Mouse (Mus musculus) stomach, embryonic 15.5 days (tissue): ENCODE results near the gene Rpa1. TPM values are rescaled to one million over a fixed set of nuclear protein-coding genes. Genes with fewer than 3 reads are reported as not detected.

Experiments
- ATAC-seq: fragments of 200-750 bp; cut with Nextera tagmentation; 2 replicates; pipeline ENCODE4 v1.8.0; 2017; ENCODE audit warnings: low read depth, moderate number of reproducible peaks, moderate TSS enrichment; ENCODE audit not compliant: insufficient read depth, low FRiP score
- H3K27ac ChIP-seq: fragments of 300-500 bp; sonication (generic); 2 replicates; pipeline ENCODE4 v1.5.1; 2015; ENCODE audit warnings: mild to moderate bottlenecking, inconsistent platforms
- H3K27me3 ChIP-seq: fragments of 300-500 bp; sonication (generic); replicated peaks from 2 replicates; pipeline ENCODE4 v1.6.1; 2015; ENCODE audit warnings: inconsistent platforms
- H3K36me3 ChIP-seq: fragments of 300-500 bp; sonication (generic); 2 replicates; pipeline ENCODE4 v1.6.1; 2015; ENCODE audit warnings: inconsistent platforms
- H3K4me1 ChIP-seq: fragments of 300-500 bp; sonication (generic); 2 replicates; pipeline ENCODE4 v1.6.1; 2015; ENCODE audit warnings: inconsistent platforms
- H3K4me2 ChIP-seq: fragments of 300-500 bp; sonication (generic); 2 replicates; pipeline ENCODE4 v1.6.1; 2015; ENCODE audit warnings: mild to moderate bottlenecking, inconsistent platforms
- H3K4me3 ChIP-seq: fragments of 300-500 bp; sonication (generic); replicated peaks from 2 replicates; pipeline ENCODE4 v1.5.1; 2015; ENCODE audit warnings: inconsistent platforms
- H3K9ac ChIP-seq: fragments of 300-500 bp; sonication (generic); 2 replicates; pipeline ENCODE4 v1.6.1; 2015; ENCODE audit warnings: inconsistent platforms
- H3K9me3 ChIP-seq: fragments of 300-500 bp; sonication (generic); 2 replicates; pipeline ENCODE4 v1.6.1; 2016; ENCODE audit warnings: inconsistent platforms
- whole genome bisulfite sequencing: fragments of 180-500 bp; shearing (Covaris S2); methylation state at CpG from one replicate; pipeline ENCODE4 v1.1.7; 2015; 5-methylcytosine and 5-hydroxymethylcytosine counted together
- polyA plus RNA-seq: library from polyadenylated mRNA; unstranded; fragments of >200 nt; fragmentation: Nextera tagmentation; extraction: Ambion mirVana; gene quantifications from 2 replicates; pipeline ENCODE4 v1.2.1, GENCODE M21; 2015

The Rpa1 gene
- polyA plus RNA-seq, 1 experiment from 2014 or later: 98.5 TPM

GRCm38 (mm10) chr11:75269213-75269612 lies 78.9 kb downstream of the Rpa1 start:
- no peak overlapping the region for H3K27ac ChIP-seq
- no peak overlapping the region for H3K4me2 ChIP-seq
- no peak for ATAC-seq
- H3K9me3 ChIP-seq: no peaks in the 10 kb centered on the region
- WGBS: 70% methylated on average over 4 of the region's 4 CpGs
- peaks cover 6% of the 10 kb centered on the region; the same call in 1 of the 2 replicates for H3K4me1 ChIP-seq
- no peak overlapping the region for H3K4me3 ChIP-seq
- H3K27me3 ChIP-seq: no peaks in the 10 kb centered on the region
- no peaks in the 10 kb centered on the region for H3K36me3 ChIP-seq
- no peak overlapping the region for H3K9ac ChIP-seq

- H3K36me3 ChIP-seq: no peaks in the 10 kb centered on the region
- 78% methylated on average over 5 of the region's 5 CpGs for WGBS
- no peak overlapping the region for H3K9ac ChIP-seq
- ATAC-seq: no peak
- no peak overlapping the region for H3K27ac ChIP-seq
- H3K4me2 ChIP-seq: no peak overlapping the region
- peaks cover 7% of the 10 kb centered on the region; the same call in 1 of the 2 replicates for H3K4me1 ChIP-seq
- no peak overlapping the region for H3K4me3 ChIP-seq
- H3K9me3 ChIP-seq: no peaks in the 10 kb centered on the region
- H3K27me3 ChIP-seq: no peaks in the 10 kb centered on the region
Observed at GRCm38 (mm10) chr11:75268492-75268891, 79.6 kb downstream of the Rpa1 start.

DNA sequence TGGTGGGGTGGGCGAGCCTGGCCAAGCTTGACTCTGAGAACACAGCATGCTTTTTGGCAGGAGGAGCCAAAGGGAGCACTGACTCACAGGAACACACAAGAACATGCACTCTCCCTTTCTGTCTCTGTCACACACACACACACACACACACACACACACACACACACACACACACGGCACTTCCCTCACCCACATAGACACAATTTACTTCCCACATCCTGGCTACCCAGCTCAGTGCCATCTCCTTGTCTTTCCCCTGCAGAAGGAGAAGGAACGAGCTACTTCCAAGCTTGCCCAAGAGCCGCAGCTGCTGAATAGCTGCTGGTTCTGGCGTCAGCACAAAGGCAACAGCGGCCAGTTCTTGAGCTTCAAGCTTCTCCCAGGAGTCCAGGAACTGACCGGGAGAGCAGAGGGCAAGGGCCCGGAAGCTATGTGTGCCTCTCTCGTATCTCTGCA lies 80.3 kb downstream of the Rpa1 start:
- H3K4me2 ChIP-seq: no peak overlapping the region
- WGBS: 58% methylated on average over 9 of the region's 9 CpGs

GRCm38 (mm10) chr11:75265545-75265944 lies 82.6 kb downstream of the Rpa1 start:
- Histone ChIP-seq H3K27me3 (no peaks in the 10 kb centered on the region), H3K36me3 (no peaks in the 10 kb centered on the region), H3K4me1 (peaks cover 22% of the 10 kb centered on the region), H3K4me3 (no peak overlapping the region), H3K4me2 (no peak overlapping the region), H3K9ac (no peak overlapping the region), H3K9me3 (no peaks in the 10 kb centered on the region), H3K27ac (no peak overlapping the region)
- WGBS: 69% methylated on average over 15 of the region's 15 CpGs
- ATAC-seq: no peak

More for the DNA sequence above, 80.3 kb downstream of the Rpa1 start:
- no peak for ATAC-seq
- Histone ChIP-seq H3K27me3 (no peaks in the 10 kb centered on the region), H3K27ac (no peak overlapping the region), H3K9me3 (no peaks in the 10 kb centered on the region), H3K4me1 (peaks cover 8% of the 10 kb centered on the region), H3K4me3 (no peak overlapping the region), H3K9ac (no peak overlapping the region), H3K36me3 (no peaks in the 10 kb centered on the region)

DNA sequence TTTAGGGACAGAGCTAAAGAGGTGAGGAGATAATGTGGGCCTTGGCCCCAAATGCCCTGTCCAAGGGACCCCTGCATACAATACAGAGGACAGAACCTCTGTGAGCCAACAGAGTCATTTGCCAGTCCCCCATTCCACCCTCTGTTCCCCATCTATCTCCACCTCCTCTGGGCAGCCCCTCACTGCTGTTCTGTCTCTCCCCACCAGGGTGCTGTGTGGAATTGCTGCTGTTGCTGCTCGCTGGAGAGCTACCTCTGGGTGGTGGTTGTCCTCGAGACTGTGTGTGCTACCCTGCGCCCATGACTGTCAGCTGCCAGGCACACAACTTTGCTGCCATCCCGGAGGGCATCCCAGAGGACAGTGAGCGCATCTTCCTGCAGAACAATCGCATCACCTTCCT lies 83.6 kb downstream of the Rpa1 start:
- H3K4me3 ChIP-seq: no peak overlapping the region
- H3K27me3 ChIP-seq: no peaks in the 10 kb centered on the region
- no peak overlapping the region for H3K27ac ChIP-seq
- H3K4me2 ChIP-seq: no peak overlapping the region
- peaks cover 26% of the 10 kb centered on the region for H3K4me1 ChIP-seq
- no peaks in the 10 kb centered on the region for H3K36me3 ChIP-seq
- 84% methylated on average over 6 of the region's 6 CpGs for WGBS
- ATAC-seq: no peak
- H3K9ac ChIP-seq: no peak overlapping the region
- no peaks in the 10 kb centered on the region for H3K9me3 ChIP-seq

DNA sequence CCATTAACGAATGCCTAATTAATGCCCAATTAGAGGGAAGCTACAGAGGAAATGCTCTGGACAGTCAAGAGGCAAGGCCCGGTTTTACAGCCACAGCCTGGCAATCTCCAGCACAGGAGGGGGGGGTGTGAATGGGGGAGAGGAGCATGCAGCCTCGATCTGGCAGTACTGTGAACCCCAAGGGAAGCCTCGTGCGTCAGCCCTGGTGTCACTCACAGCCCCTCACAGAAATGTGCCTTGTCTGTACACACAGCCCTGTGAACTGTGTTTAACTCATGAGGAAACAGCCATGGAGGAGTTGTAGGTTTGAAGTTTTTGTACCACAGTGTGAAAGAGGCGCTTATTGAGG lies 84.2 kb downstream of the Rpa1 start:
- Histone ChIP-seq H3K4me3 (no peak overlapping the region), H3K27ac (no peak overlapping the region), H3K9ac (no peak overlapping the region), H3K9me3 (no peaks in the 10 kb centered on the region), H3K4me1 (peaks cover 26% of the 10 kb centered on the region), H3K4me2 (no peak overlapping the region), H3K27me3 (no peaks in the 10 kb centered on the region), H3K36me3 (no peaks in the 10 kb centered on the region)
- no peak for ATAC-seq
- 65% methylated on average over 6 of the region's 6 CpGs for WGBS

DNA sequence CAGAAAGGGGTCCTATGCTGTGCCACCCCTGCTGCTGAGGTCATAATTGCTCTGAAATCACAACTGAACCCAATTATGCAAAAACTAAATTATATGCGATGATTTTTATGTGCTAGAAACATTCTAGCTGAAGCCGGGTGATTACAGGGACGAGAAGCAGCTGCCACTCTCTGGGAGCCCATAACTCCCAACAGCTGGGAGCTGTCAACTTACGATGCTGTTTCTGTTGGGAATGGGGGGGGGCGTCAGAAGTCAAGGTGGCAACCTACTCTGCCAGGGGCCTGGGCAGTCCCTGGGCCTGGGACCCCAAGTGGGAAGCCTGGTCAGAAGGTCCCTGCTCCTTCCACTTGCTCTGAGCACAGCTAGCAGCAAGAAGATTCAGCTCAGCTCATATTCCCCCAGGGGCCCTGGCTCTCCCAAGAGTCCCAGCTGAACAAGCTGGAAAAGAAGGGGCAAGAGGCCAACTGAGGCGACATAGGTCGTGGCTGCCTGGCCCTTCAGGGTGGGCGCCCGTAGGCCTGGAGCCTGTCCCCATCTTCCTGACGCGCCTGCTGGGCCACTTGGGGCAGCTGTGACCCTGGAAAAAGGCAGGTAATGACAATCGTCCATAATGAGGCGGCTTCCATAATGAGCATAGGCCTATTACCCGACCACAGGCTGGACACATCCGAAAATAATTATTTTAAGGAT lies 84.7 kb downstream of the Rpa1 start:
- Histone ChIP-seq H3K9ac (no peak overlapping the region), H3K27me3 (no peaks in the 10 kb centered on the region), H3K27ac (peak overlapping the region; percentile 76), H3K4me1 (peaks cover 26% of the 10 kb centered on the region), H3K9me3 (no peaks in the 10 kb centered on the region), H3K36me3 (no peaks in the 10 kb centered on the region), H3K4me3 (no peak overlapping the region), H3K4me2 (no peak overlapping the region)
- ATAC-seq: no peak
- 49% methylated on average over 15 of the region's 15 CpGs for WGBS

DNA sequence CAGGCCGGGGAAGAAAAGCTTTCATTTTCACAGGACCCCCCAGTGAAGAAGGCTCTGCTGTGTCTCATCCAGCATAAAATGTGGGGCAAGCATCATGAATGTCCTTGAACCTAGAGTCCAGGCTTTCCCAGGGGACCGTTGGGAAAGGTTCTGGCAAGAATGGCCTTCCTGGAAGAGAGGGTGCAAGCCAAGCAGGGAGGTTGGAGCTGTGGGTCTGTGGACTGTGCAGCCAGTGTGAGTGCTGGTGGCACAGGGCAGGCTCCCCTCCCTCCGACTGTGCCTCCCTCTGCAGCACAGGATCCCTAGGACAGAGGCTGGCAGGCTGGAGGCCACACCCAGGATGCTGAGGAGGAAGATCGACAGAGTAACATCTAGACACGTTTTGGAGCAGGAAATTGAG lies 85.3 kb downstream of the Rpa1 start:
- Histone ChIP-seq H3K36me3 (no peaks in the 10 kb centered on the region), H3K27me3 (no peaks in the 10 kb centered on the region), H3K4me2 (no peak overlapping the region), H3K9ac (peak overlapping the region; percentile 19; the same call in 1 of the 2 replicates), H3K27ac (peak overlapping the region; percentile 76), H3K4me1 (peaks cover 26% of the 10 kb centered on the region), H3K9me3 (no peaks in the 10 kb centered on the region), H3K4me3 (no peak overlapping the region)
- no peak for ATAC-seq
- WGBS: 41% methylated on average over 5 of the region's 5 CpGs

- Histone ChIP-seq H3K36me3 (no peaks in the 10 kb centered on the region), H3K27ac (no peak overlapping the region), H3K4me3 (no peak overlapping the region), H3K4me2 (no peak overlapping the region), H3K9ac (no peak overlapping the region), H3K27me3 (no peaks in the 10 kb centered on the region), H3K9me3 (no peaks in the 10 kb centered on the region), H3K4me1 (peaks cover 26% of the 10 kb centered on the region)
- WGBS: 60% methylated on average over 3 of the region's 3 CpGs
- no peak for ATAC-seq
Observed at GRCm38 (mm10) chr11:75262181-75262580, 85.9 kb downstream of the Rpa1 start.

- H3K4me3 ChIP-seq: no peak overlapping the region
- no peaks in the 10 kb centered on the region for H3K9me3 ChIP-seq
- H3K27me3 ChIP-seq: no peaks in the 10 kb centered on the region
- no peak overlapping the region for H3K9ac ChIP-seq
- no peak overlapping the region for H3K4me2 ChIP-seq
- no peaks in the 10 kb centered on the region for H3K36me3 ChIP-seq
- peaks cover 26% of the 10 kb centered on the region for H3K4me1 ChIP-seq
- no peak overlapping the region for H3K27ac ChIP-seq
- 87% methylated on average over 4 of the region's 4 CpGs for WGBS
- no peak for ATAC-seq
Observed at GRCm38 (mm10) chr11:75261730-75262129, 86.4 kb downstream of the Rpa1 start.

DNA sequence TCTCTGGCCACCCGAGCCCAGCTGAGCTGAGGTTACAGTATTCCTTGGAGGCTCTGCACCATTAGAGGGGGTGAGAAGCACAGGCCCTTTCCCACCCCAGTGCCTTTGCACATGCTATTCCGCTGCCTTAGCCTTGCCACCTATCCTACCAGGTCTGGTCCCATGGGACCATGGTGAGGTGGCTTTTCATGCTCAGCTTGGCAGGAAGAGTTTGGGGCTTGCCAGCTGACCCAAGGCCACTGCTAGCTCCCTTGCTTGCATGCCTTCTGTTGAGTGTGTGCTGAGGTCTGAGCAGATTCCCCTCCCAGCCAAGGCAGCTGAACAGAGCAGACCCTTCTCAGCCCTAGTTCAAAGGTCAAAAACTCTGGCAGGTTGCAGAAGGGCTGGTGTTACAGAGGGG lies 87.1 kb downstream of the Rpa1 start:
- H3K27me3 ChIP-seq: no peaks in the 10 kb centered on the region
- H3K4me1 ChIP-seq: peaks cover 26% of the 10 kb centered on the region
- no peak overlapping the region for H3K9ac ChIP-seq
- no peak overlapping the region for H3K27ac ChIP-seq
- no peak for ATAC-seq
- no peaks in the 10 kb centered on the region for H3K9me3 ChIP-seq
- H3K4me3 ChIP-seq: no peak overlapping the region
- H3K4me2 ChIP-seq: no peak overlapping the region
- WGBS: 84% methylated on average over 2 of the region's 2 CpGs
- H3K36me3 ChIP-seq: no peaks in the 10 kb centered on the region

- Histone ChIP-seq H3K9ac (no peak overlapping the region), H3K36me3 (no peaks in the 10 kb centered on the region), H3K4me1 (peaks cover 26% of the 10 kb centered on the region), H3K27me3 (no peaks in the 10 kb centered on the region), H3K9me3 (no peaks in the 10 kb centered on the region), H3K4me3 (no peak overlapping the region), H3K27ac (no peak overlapping the region), H3K4me2 (no peak overlapping the region)
- ATAC-seq: no peak
- 65% methylated on average over 10 of the region's 10 CpGs for WGBS
Observed at GRCm38 (mm10) chr11:75259996-75260561, 88.0 kb downstream of the Rpa1 start.
